Mouse (Mus musculus): ENCODE results near the gene Ermard.

Gene Ermard

GRCm38 (mm10) chr17:15120096-15120495 lies 79.1 kb downstream of the Ermard start:
- no peak for DNase-seq (ENCODE audit: low spot score in 2 of 2)

GRCm38 (mm10) chr17:15120569-15120968 lies 79.6 kb downstream of the Ermard start:
- DNase-seq (ENCODE audit: low spot score in 2 of 2): no peak

DNA sequence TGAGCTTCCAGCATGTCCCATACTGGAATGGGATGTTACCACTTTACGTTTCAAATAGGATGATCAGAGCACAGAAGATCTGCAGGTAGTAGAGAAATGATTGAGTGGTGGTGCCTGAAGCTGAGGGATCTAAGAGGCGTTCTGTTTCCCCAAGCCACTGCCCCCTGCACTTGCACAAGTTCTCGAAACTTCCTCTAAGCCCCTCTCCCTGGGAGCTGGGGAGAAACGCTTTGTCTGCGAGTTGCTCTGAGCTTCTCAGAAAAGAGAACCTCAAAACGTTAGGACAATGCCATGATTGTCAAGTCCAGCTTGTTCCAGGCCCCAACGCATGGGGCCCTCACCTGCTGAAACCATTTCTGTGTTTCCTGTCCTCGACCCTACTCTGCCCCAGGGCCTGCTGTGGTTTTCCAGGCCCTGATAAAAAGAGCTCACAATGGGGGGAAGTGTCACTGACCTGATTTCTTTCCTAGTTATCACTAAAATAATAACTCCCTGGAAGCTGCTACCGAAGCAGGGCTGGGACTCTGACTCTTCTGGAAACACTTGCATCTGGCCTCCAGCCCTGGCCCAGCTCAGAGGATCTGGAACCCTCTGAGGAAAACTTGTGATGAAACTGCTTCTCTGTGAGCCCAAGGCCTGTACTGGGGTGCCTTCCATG lies 88.8 kb downstream of the Ermard start:
- no peak for DNase-seq (ENCODE audit: low spot score in 2 of 2)

- no peak for DNase-seq (ENCODE audit: low spot score in 2 of 2)
These were observed 89.3 kb downstream of the Ermard start for GRCm38 (mm10) chr17:15130288-15130656.

DNA sequence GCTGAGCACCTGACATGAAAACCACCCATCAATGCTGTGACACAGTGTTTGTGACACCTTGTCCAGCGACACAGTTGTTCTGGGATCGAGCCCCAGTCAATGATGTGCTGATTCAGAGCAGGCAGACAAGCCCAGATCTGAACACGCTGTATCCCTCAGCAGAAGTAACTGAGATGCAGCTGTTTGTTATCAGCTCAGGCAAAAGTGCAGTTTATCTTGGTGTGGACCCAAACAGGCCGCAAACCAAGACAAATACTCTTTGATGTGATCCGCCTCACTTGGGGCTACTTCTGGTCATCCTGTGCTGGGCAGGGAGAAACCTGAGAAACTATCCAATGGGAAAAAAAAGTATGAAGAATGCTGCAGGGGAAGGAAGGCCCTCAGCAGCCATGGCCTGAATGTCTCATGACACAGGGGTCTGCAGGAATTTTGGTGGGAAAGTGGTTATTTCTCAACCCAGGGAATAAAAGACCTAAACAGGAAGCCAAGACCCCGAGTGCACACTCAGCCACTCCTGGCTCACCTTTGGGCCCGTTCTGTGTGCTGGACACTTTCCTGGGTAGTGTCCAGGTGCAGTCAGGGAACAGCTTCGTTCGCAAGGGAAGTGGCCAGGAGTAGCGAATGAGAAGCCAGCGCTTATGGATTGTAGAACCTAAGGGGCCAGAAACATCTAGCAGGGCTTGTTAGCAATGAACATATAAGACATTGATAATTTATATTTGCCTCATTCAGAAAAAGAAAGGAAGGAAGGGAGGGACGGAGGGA lies 94.1 kb downstream of the Ermard start:
- no peak for DNase-seq (ENCODE audit: low spot score in 2 of 2)

- DNase-seq (ENCODE audit: low spot score in 2 of 2): no peak
These were observed 96.4 kb downstream of the Ermard start for GRCm38 (mm10) chr17:15137443-15137842.
